Mouse (Mus musculus) frontal cortex, postnatal 25 days (tissue): ENCODE results near the gene Olfr1423.
"Not testable (repeated sequence)": the region's sequence is repeated elsewhere in the genome, so short reads cannot be mapped to it uniquely, and the experiment has no call there.

ENCODE experiments used
- DNase-seq, 2 experiments: peaks; one replicate each; pipeline ENCODE4 v3.0.0; 2022; ENCODE audit warnings: low spot score in 2 of 2

The Olfr1423 gene

DNA sequence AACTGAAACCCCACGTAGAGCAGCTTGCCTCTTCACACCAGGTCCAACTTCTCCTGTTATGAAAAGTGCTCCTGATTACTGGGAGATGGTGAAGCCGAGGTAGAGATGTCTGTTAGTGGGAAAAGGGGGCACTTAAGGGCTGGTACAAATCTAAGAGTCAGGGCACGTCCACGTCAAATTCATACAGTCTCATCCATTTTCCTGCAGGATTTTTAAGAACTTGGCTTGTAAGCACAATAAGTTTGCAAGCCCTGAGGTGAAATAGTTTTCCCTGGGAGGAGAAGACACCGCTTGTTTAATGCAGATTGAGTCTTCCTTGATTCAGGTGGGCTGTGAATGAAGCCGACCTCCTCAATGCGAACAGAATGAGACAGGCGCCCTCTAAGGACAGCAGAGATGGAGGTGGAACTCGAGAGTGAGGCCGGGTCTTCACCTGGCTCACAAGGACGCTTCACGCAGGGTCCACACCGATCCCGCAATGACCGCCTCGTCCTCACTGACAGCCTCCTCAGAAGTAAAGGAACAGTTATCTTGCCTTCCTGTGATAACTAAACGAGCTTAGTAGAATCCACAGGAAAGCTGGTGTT is 34.7 kb downstream of the Olfr1423 start:
- DNase-seq, result no peak

DNA sequence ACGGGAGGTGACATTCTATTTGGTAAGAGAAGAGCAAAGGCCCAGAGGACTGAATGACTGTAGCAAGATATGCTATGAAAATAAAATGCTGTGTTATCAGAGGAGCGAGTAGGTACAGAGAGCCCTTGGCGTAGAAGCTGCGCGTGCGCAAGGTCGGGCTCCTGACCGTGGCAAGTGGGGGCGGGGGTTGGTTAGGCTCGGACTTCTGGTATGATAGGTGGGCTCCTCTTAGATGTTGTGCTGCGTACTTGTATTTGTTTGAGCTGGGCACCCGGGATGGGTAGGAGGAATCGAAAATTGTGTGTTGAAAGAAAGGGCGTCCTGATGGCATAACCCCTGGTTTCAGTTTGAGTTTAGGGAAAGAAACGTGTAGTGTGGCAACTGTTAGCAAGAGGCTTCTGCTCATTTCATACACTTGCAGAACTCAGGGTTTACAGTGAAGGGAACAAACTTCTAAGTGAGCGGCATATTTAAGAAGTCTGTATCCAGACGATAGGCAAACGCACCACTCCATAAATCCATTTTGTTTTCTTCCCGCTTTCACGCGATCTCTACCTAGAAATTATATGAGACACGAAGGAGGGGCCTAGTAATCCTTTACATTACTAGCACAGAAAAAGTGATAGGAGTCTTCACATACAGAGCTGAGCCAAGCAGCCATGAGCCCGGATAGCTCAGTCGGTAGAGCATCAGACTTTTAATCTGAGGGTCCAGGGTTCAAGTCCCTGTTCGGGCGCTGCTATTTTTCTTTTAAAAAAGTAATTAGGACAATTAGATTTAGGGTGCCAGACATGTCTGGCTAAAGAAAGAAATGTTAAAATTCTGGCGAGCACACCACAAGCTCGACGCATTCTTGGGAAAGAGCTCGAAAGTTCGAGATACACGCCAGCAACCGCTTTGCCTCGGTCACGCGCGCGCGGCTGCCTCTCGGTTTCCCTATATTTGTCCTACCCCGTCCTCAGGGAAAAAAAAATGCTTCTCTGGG is 35.4 kb downstream of the Olfr1423 start:
- peak; percentile 82 to 91 for DNase-seq

GRCm38 (mm10) chr19:12004216-12005008 is 36.7 kb downstream of the Olfr1423 start:
- DNase-seq, result no peak

GRCm38 (mm10) chr19:12003568-12003967 is 37.5 kb downstream of the Olfr1423 start:
- DNase-seq, result no peak

DNA sequence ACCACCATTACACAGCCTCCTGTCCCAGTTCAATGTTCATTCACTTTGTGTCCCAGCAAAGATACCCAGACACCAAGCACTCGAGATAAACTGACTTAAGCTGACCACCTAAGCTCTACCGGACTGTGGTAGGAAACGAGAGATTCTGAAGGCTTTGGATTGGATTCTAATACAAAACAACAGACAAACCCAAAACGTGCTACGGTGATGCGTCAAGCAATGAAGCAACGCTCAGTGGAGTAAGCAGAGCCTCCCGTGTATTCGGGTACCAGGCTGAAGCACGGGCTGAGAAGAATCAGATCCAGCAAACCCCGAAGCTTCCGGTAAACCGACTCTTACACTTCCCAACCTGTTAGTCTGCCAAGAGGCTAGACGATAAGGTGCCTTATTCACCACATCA is 38.3 kb downstream of the Olfr1423 start:
- no peak for DNase-seq

GRCm38 (mm10) chr19:12002125-12002524 is 39.0 kb downstream of the Olfr1423 start:
- DNase-seq, result peak; percentile 61 to 68

GRCm38 (mm10) chr19:12001686-12002085 is 39.4 kb downstream of the Olfr1423 start:
- DNase-seq, result no peak

GRCm38 (mm10) chr19:11995722-11996448 is 45.2 kb downstream of the Olfr1423 start:
- DNase-seq, result no peak

- DNase-seq, result no peak
These were observed 46.2 kb downstream of the Olfr1423 start for GRCm38 (mm10) chr19:11994703-11995431.

DNA sequence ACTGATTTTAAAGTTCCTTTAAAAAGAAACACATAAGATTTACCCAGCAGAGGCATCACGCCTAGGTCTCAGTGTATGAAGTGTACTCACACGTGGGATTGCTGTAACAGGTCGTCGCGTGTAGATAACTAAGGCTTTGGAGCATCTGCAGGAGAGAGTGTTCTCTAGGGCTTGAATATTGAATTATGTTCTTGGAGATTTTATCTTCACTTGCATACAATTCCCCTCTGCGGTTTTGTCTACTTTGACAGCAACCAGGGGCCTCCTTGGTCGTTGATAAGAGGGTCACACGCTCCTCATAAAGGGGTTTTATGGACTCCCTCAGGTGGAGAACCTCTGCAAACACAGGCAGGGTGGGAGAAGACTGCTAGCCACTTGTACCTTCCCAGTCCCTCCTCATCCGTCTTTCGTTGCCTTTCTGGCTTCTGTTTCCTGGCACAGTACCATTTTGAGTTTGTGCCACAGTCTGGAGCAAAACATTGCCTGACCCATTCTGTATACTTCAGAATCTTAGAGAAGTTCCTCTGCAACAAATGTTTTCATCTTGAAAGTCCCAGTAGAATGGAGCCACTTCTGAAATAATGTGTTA is 48.6 kb downstream of the Olfr1423 start:
- DNase-seq, result no peak

DNA sequence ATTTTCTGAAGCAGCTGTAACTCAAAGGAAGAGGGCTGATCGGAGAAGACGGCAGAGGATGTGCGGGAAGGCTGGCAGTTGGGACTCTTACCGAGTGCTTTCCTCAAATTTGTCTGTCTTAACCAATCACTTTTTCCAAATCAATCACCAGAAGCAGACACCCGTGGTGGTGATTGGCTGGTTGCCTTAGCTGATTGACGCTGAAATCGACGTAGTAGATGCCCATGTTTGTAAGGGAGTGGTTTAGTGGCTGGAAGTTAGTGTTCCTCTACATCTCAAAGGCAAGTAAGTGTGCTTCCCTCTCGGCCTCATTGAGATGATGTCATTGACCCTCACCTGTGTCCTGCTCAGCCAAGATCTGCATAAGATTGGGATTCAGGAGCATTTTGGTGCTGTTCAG is 49.1 kb downstream of the Olfr1423 start:
- DNase-seq, result no peak

GRCm38 (mm10) chr19:11989334-11989733 is 51.8 kb downstream of the Olfr1423 start:
- no peak for DNase-seq

DNA sequence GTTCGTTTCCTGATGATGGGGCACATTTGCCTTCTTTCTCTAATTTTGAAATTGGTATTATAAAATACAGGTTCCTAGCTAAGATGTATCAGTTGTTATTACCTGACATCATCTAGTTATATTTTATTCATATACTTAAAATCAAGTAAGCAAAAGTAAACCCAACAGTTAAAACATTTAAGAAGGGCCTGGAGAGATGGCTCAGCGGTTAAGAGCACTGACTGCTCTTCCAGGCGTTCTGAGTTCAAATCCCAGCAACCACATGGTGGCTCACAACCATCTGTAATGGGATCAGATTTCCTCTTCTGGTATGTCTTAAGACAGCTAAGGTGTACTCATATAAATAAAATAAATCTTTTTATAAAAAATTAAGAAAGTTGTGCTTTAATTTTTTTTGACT is 53.3 kb downstream of the Olfr1423 start:
- DNase-seq, result no peak

GRCm38 (mm10) chr19:11984614-11985013 is 56.5 kb downstream of the Olfr1423 start:
- DNase-seq, result not testable (repeated sequence)
